Mouse (Mus musculus) neutrophil, adult 5-6 weeks (primary cell): ENCODE results near the gene Lilr4b. TPM values are rescaled to one million over a fixed set of nuclear protein-coding genes. Genes with fewer than 3 reads are reported as not detected.
"Not testable (repeated sequence)": the region's sequence is repeated elsewhere in the genome, so short reads cannot be mapped to it uniquely, and the experiment has no call there.

Experiments
- ATAC-seq: fragments of 151-379, 151-347 bp; 2 replicates; pipeline ENCODE4 v1.8.0; 2017; ENCODE audit warnings: mild to moderate bottlenecking, moderate TSS enrichment; ENCODE audit not compliant: insufficient number of reproducible peaks, poor library complexity, low FRiP score, severe bottlenecking; ENCODE audit errors: extremely low read depth
- total RNA-seq: library from RNA; stranded (forward); fragments of 200-1000 nt; gene quantifications from 2 replicates; pipeline ENCODE4 v1.2.3, GENCODE M21; 2017

Gene Lilr4b
- total RNA-seq: 1,031 and 1,160 TPM in 2 replicates

DNA sequence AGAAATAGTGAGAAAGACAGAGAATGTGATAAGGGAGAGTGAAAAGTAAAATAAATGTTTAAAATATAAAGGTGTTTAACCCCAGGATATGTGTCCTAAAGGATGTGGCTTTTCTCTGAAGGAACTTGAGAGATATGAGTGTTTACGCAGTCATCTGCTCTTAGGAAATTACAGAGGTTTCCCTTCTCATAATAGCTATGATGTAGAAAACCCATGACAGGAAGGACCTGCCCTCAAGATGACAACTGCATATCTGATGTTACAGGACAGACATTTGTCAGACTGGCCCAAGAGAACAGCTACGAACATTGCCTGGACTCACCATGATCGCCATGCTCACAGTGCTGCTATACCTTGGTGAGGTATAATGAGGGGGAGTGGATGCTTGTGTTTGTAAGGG, at the start of gene Lilr4b, which contains the start of gene Gm49339:
Gene Lilr4b, plus strand, starts transcription at position 236 of the 400 bp plus-strand sequence.
Gene Gm49339, plus strand, starts transcription at position 216 of the 400 bp plus-strand sequence.
- peak; percentile 93 for ATAC-seq

DNA sequence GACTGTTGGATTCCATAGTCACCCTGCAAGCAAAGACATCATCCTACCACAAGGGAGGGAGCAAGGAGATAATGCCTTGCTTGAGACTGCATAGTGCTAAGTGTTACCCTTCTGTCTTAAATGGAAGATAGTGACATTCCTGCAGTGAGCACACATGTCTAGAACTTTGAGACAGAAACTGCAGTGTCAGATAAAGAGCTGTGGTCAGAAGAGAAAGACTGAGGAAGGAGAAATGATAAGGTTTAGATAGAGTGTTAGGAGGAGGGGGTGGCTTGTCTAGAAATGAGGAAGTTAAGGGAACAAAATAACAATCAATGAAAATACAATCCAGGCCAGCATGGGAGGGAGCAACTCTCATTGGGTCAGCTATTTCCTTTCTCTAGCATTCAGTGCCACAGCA, 47.5 kb upstream of the Lilr4b start:
- ATAC-seq: no peak

DNA sequence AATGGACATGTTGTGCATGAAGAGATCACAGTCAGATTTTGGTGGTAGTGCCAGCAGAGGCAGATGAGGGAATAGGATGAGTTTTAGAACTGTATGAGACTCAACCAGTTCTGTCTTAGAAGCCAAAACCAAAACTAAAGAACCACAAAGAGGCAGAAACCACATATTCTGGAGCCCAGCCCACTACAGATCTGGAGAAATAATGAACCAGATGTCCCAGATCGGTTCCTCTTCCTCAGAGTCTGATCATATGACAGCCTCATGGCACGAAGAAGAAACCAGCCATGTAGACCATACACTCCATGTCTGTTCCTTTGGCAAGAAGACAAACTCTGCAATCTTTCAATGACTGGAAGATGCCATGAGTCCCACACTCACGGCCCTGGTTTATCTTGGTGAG, 44.7 kb upstream of the Lilr4b start:
- ATAC-seq: no peak

DNA sequence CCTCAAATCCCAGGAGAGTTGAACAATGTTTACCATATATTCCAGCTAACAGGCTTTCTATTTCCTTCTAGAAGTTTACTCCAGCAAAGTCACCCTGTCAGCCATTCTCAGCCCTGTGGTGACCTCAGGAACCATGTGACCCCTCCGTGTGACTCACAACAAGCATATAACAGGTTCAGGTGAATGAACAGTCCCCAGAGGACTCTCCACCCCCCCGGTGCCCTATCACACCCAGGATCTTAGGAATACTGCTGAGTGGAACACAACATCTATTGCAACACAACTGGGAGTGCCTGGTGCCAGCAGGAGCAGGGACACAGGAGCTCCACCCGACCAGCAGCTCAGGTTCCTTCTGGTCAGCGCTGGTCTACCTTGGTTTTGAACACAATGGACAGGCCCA, 28.8 kb upstream of the Lilr4b start:
- ATAC-seq: no peak

DNA sequence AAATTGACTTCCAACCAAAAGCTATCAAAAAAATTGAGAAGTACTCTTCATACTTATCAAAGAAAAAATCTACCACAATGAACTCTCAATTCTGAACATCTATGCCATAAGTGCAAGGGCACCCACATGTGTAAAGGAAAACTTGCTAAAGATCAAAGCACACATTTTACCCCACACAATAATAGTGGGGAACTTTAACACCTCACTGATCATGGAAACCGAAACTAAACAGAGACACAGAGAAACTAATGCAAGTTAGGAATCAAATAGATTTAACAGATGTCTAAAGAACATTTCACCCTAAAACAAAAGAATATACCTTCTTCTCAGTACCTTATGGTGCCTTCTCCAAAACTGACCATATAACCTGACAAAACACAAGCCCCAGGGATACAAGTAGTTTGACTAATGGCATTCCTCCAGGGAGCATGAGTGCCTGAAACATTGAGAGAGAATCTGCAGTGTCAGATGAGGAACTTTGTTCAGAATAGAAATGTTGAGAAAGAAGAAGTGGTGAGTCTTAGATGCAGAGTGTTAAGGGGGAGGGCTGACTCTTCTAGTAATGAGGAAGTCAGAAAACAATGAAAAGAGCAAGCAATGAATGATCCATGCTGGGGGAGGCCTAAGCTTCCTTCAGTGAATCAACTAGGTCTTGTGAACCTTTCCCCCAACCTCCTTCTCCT, 26.7 kb upstream of the Lilr4b start:
- peak; percentile 86 for ATAC-seq

DNA sequence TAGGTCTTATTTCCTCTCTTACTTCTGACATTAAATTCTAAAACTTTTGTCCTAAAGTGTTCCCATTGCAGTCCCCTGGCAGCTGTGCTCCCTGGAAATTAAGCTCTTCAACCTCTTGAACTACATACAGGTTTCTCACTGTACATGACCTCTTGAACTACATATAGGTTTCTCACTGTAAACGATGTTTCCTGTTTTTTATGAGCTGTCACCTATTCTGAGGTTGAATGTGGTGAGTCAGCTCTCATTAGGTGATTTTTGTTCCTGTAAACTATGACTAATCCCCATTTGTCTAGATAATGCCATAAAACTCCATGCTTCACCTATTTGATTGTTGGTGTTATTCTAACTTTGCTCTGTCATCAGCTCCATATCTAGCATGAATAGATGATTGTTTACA, 26.1 kb upstream of the Lilr4b start:
- ATAC-seq: peak; percentile 68

DNA sequence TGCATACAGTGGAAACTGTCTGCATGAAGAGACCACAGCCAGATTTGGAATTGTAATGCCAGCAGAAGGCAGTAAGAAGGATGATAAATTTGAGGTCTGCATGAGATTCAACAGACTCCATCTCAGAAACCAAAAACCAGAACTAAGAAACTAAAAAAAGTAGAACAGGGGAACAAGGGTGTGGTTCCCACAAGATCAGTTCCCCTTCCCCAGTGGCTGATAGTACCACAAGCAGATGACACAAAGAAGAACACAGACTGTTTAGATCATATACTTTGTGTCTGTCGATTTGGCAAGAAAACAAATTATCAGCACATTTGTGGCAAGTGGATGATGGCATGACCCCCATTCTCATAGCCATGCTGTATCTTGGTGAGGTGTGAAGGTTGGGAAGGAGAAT, 24.7 kb upstream of the Lilr4b start:
- ATAC-seq: peak; percentile 65

DNA sequence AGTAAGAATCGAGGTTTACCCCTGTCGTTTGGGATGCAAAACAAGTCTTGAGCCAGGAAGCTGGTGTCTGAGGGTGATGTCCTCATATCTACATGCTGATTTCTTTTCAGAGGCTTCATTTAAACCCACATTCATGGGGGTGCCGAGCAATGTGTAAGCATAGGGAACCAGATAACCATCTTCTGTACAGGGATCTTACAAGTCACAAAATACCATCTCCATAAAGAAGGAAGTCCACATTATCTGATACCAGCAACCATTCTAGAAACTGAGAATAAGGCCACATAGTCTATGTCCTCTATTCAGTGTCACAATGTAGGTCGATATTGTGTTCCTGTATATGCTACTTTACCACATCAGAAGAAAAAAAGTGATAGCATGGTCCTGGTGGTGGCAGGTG, 24.1 kb upstream of the Lilr4b start:
- ATAC-seq: no peak

DNA sequence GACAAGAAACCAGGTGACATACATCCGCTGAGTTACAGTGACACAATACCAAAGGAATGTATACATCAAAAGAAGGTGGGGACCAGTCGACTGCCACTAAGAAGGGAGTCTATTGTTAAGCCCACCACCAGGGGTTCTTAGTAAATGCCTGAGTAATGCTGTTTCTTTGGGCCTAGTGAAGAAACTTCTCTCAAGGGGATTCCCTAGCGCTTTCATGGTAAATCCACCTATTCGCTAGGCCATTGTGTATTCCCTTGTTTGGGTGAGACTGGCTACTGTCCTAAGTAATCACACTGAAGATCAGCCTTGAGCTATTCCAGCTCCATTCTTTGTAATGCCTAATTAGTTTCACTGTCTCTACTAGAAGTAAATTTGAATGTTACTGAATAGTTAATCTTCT, 16.6 kb upstream of the Lilr4b start:
- ATAC-seq: not testable (repeated sequence)

DNA sequence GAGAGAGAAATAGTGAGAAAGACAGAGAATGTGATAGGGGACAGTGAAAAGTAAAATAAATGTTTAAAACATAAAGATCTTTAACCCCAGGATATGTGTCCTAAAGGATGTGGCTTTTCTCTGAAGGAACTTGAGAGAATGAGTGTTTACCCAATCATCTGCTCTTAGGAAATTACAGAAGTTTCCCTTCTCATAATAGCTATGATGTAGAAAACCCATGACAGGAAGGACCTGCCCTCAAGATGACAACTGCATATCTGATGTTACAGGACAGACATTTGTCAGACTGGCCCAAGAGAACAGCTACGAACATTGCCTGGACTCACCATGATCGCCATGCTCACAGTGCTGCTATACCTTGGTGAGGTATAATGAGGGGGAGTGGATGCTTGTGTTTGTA, 10.3 kb downstream of the Lilr4b start, which contains the start of gene Lilrb4a:
Gene Lilrb4a, plus strand, starts transcription at position 266 of the 400 bp plus-strand sequence.
- ATAC-seq: peak; percentile 90

DNA sequence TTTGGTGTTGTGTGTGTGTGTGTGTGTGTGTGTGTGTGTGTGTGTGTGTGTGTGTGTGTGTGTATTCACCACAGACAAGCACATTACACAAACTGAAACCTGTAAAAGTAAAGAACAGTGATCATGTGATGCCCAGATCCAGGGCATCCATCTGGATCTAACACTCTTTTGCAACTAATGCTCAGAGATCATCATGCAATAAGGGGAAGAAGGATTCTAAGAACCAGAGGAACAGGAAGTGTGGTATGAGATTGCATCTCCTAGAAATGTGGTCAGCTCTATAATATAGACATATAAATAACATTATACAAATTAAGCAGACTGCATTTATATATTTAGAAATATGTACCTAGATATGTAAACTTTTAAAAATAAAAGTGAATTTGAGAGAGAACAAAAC, 39.6 kb downstream of the Lilr4b start:
- peak; percentile 41; the same call in 1 of the 2 replicates for ATAC-seq

DNA sequence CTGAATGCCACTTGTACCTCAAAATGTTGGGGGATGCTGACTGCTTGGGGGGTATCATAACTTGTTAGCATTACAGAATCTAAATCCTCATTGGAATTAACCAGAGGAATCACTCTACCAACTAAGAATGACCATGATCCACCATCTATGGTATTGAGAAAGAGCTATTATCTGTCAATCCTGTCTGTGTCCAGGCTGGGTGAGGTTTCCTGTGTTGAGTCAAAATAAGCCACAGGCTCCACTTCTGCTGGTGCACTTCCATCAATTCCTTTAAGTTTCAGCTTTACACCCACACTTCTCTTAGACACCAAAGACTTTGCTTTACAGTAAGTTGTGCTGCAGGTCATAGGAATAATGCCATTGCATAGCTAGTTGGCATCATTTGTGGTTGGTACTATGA, 41.0 kb downstream of the Lilr4b start:
- no peak for ATAC-seq

DNA sequence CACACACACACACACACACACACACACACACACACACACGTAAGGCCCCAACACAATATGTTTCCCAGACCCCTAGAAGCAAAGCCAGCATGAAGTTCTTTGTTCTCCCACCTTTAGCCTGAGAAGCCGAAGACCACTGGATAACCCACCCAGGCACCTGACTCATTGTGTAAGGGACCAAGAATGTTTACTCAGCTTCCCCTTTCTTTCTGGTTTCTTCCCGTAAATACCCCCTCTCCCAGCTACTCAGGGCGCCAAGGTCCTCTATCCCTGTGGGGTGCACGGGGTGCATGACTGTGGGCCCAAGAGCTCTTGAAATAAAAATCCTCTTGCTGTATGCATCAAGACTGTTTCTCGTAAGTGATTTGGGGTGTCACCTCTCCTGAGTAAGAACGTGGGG, 45.7 kb downstream of the Lilr4b start:
- no peak for ATAC-seq

DNA sequence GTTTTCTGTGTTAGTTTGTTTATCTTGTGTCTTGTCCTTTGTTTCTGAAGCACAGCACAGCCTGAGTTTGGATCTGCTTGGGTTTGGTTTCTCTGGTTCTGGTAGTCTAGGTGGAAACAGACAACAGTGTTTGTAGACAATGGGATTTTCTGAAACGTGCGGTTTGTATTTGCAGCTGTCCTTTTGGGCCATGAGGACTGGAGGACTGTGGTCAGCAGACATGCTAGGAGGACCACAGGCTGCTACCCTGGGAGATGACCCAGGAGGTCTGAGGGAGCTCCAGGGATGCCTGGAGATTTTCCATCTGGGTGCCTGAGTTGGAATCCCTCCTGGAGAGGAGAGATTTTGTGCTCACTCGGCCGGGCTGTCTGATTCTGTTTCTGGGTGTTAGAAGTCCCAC, 46.2 kb downstream of the Lilr4b start:
- no peak for ATAC-seq

DNA sequence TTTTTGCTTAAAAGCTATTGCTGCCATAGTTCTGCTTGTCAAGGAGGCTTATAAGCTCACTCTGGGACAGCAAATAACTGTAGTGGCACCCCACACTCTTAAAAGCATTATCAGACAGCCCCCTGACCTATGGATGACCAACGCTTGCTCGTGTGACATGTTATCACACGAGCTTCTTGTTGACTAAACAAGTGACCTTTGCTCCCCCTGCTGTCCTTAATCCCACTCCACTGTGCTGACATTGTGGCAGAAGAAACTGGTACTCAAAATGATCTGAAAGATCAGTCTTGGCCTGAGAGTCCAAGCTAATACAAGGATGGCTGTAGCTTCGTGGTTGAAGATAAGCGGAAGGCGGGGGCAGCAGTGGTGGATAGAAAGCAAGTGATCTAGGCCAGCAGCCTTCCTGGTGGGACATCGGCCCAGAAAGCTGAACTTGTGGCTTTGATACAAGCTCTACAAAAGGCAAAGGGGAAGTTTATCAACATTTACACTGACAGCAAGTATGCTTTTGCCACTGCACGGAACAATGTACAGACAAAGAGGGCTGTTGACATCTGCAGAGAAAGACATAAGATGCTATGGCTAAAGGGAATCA, 48.5 kb downstream of the Lilr4b start:
- ATAC-seq: peak; percentile 34; the same call in 1 of the 2 replicates

DNA sequence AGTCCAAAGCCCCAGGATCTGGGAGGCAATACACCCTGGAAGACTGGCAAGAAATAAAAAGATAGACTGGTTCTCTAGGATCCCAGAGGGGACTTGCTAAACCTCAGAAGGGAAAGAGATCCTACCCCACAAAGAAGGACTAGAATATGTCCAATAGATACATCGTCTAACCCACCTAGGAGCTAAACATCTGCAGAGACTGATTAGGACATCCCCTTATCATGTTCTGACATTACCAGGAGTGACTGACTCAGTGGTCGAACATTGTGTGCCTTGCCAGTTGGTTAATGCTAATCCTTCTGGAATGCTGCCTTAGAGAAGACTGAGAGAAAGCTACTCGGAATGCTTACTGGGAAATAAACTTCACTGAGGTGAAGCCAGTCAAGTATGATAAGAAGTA, 49.1 kb downstream of the Lilr4b start:
- no peak for ATAC-seq

DNA sequence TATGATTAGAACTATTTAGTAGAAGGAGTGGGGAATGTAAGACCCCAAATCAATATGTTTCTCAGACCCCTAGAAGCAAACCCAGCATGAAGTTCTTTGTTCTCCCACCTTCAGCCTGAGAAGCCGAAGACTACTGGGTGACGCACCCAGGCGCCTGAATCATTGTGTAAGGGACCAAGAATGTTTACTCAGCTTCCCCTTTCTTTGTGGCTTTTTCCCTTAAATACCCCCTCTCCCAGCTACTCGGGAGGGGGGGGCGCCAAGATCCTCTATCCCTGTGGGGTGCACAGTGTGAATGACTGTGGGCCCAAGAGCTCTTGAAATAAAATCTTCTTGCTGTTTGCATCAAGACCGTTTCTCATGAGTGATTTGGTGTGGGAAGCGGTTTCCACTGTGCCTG, 50.4 kb downstream of the Lilr4b start:
- peak; percentile 91 for ATAC-seq
